Comparison of ENCODE assay signal across 26 mouse cellular contexts in genomic region chr14:57803731-57804130, GRCm38 (mm10). TPM values are rescaled to one million over a fixed set of nuclear protein-coding genes. Genes with fewer than 3 reads are reported as not detected.
DNase-seq lines count a peak whose midpoint lies in the region; ATAC-seq and TF ChIP-seq lines count a peak whose summit lies in the region.
"Had no signal": no experiment of that assay in that cellular context is flagged by ENCODE, and none has a peak within 500 bp of the region (broad histone marks: within the 10 kb centered on the region; RNA-seq: fewer than 3 reads in every experiment).

No protein-coding gene starts in this region.

- H3K9me3 ChIP-seq in midbrain, embryonic 11.5 days (ENCODE audit: control insufficient read depth, low read length) = no peaks in the 10 kb centered on the region
- no peaks in the 10 kb centered on the region for H3K9me3 ChIP-seq in midbrain, embryonic 14.5 days (ENCODE audit: control insufficient read depth, low read length)
- no peaks in the 10 kb centered on the region for H3K9me3 ChIP-seq in MEL (replicated peaks; ENCODE audit: insufficient read depth, low read length)
- H3K9me3 ChIP-seq: embryonic facial prominence, embryonic 13.5 days; embryonic facial prominence, embryonic 15.5 days; forebrain, embryonic 13.5 days; forebrain, embryonic 15.5 days; G1E had no signal

- DNase-seq in midbrain, embryonic 11.5 days (ENCODE audit: low spot score, missing footprints) = peak; percentile 80
- DNase-seq in midbrain, embryonic 14.5 days = no peak
- no peak for DNase-seq in MEL (ENCODE audit: low read depth, low spot score)
- no peak for DNase-seq in adrenal gland, adult 8-10 months
- DNase-seq: adrenal gland, adult 2 months; adrenal gland, postnatal 25 days; cerebellum, adult 11 months; cerebellum, adult 18-20 months; cerebellum, adult 8-10 months; cerebellum, adult 9-11 months; cerebellum, postnatal 14 days; cerebellum, postnatal 36 days; embryo, embryonic 11 days; forebrain, postnatal 0 days had no signal

- WGBS in midbrain, embryonic 11.5 days = 90% methylated on average over 4 of the region's 4 CpGs
- 83% methylated on average over 4 of the region's 4 CpGs for WGBS in midbrain, embryonic 14.5 days

- no peak overlapping the region for H3ac ChIP-seq in myocyte (ENCODE audit: control insufficient read depth, insufficient read length)

- H3K9ac ChIP-seq in midbrain, embryonic 11.5 days (ENCODE audit: low read length) = no peak overlapping the region
- no peak overlapping the region for H3K9ac ChIP-seq in midbrain, embryonic 14.5 days (replicated peaks; ENCODE audit: low read length)
- H3K9ac ChIP-seq in MEL (ENCODE audit: control insufficient read depth, low read depth, low read length, poor library complexity, severe bottlenecking) = no peak overlapping the region
- H3K9ac ChIP-seq: embryonic facial prominence, embryonic 13.5 days; embryonic facial prominence, embryonic 15.5 days; forebrain, embryonic 13.5 days; forebrain, embryonic 15.5 days; forebrain, postnatal 0 days had no signal

- H3K27ac ChIP-seq in midbrain, embryonic 11.5 days (ENCODE audit: low read depth, low read length) = no peak overlapping the region
- no peak overlapping the region for H3K27ac ChIP-seq in midbrain, embryonic 14.5 days (replicated peaks; ENCODE audit: low read depth, low read length)
- no peak overlapping the region for H3K27ac ChIP-seq in MEL (ENCODE audit: control insufficient read depth, low read depth, low read length)
- H3K27ac ChIP-seq: embryonic facial prominence, embryonic 13.5 days; embryonic facial prominence, embryonic 15.5 days; forebrain, embryonic 13.5 days; forebrain, embryonic 15.5 days had no signal

- no peak; a peak in 1 of 4 replicates for TF ChIP-seq POLR2A in MEL (IDR thresholded peaks at IDR 0.05; ENCODE audit: control insufficient read depth in 1 of 2, insufficient read depth in 1 of 2, low read depth in 1 of 2, low read length in 2 of 2, poor library complexity in 1 of 2)
- TF ChIP-seq POLR2A in myocyte (IDR thresholded peaks at IDR 0.05; ENCODE audit: insufficient read length, low read depth) = no peak

- ATAC-seq in midbrain, embryonic 11.5 days (ENCODE audit: low FRiP score) = no peak
- no peak for ATAC-seq in midbrain, embryonic 14.5 days (ENCODE audit: low FRiP score, low TSS enrichment)
- no peak for ATAC-seq in megakaryocyte-erythroid progenitor cell, adult 5-6 weeks (replicated peaks; ENCODE audit: low FRiP score, low TSS enrichment, poor library complexity, severe bottlenecking)
- ATAC-seq: forebrain, embryonic 13.5 days; forebrain, embryonic 15.5 days; forebrain, postnatal 0 days had no signal

- no peak overlapping the region for H3K4me3 ChIP-seq in midbrain, embryonic 11.5 days (ENCODE audit: low read depth, low read length)
- H3K4me3 ChIP-seq in midbrain, embryonic 14.5 days (replicated peaks; ENCODE audit: low read depth, low read length) = no peak overlapping the region
- no peak overlapping the region for H3K4me3 ChIP-seq in MEL (ENCODE audit: control insufficient read depth in 1 of 2, insufficient read depth in 1 of 2, low read depth in 2 of 2, low read length in 2 of 2)
- H3K4me3 ChIP-seq in myocyte = no peak overlapping the region
- H3K4me3 ChIP-seq: embryonic facial prominence, embryonic 13.5 days; embryonic facial prominence, embryonic 15.5 days; forebrain, embryonic 13.5 days; forebrain, embryonic 15.5 days had no signal

- peaks cover 15% of the 10 kb centered on the region for H3K4me1 ChIP-seq in midbrain, embryonic 11.5 days (ENCODE audit: control insufficient read depth, insufficient read depth, low read length)
- peaks cover 13% of the 10 kb centered on the region for H3K4me1 ChIP-seq in midbrain, embryonic 14.5 days (ENCODE audit: control insufficient read depth, insufficient read depth, low read length)
- peaks cover 6 to 8% of the 10 kb centered on the region in 2 experiments; a peak in 3 of 4 replicates for H3K4me1 ChIP-seq in MEL (ENCODE audit: control insufficient read depth in 1 of 2, insufficient read depth in 2 of 2, low read length in 2 of 2)

- no peak for TF ChIP-seq EP300 in MEL (IDR thresholded peaks at IDR 0.05; ENCODE audit: low read depth in 1 of 2, low read length in 2 of 2)

- TF ChIP-seq RAD21 in MEL (IDR thresholded peaks at IDR 0.05; ENCODE audit: low read depth, low read length) = no peak

- peaks cover 27% of the 10 kb centered on the region for H3K36me3 ChIP-seq in midbrain, embryonic 11.5 days (ENCODE audit: control insufficient read depth, insufficient read depth, low read length)
- peaks cover 50% of the 10 kb centered on the region for H3K36me3 ChIP-seq in midbrain, embryonic 14.5 days (ENCODE audit: control insufficient read depth, insufficient read depth, low read length)
- H3K36me3 ChIP-seq in MEL (ENCODE audit: control insufficient read depth in 1 of 2, insufficient read depth in 2 of 2, low read length in 2 of 2) (peaks cover 17 to 36% of the 10 kb centered on the region in 2 experiments), myocyte (ENCODE audit: control insufficient read depth, insufficient read depth) (peaks cover 45% of the 10 kb centered on the region)

- H3K27me3 ChIP-seq in midbrain, embryonic 11.5 days (ENCODE audit: control insufficient read depth, insufficient read depth, low read length) = no peaks in the 10 kb centered on the region
- no peaks in the 10 kb centered on the region for H3K27me3 ChIP-seq in midbrain, embryonic 14.5 days (ENCODE audit: control insufficient read depth, insufficient read depth, low read length)
- H3K27me3 ChIP-seq in MEL (ENCODE audit: control insufficient read depth in 1 of 2, insufficient read depth in 2 of 2, low read length in 2 of 2) (no peaks in the 10 kb centered on the region), myocyte (ENCODE audit: control insufficient read depth, insufficient read depth, insufficient read length) (no peaks in the 10 kb centered on the region)
- H3K27me3 ChIP-seq: embryonic facial prominence, embryonic 13.5 days; embryonic facial prominence, embryonic 15.5 days; forebrain, embryonic 13.5 days; forebrain, embryonic 15.5 days had no signal

- no peak overlapping the region for H3K4me2 ChIP-seq in midbrain, embryonic 11.5 days
- no peak overlapping the region for H3K4me2 ChIP-seq in midbrain, embryonic 14.5 days (ENCODE audit: low read length)
- H3K4me2 ChIP-seq in myocyte (ENCODE audit: low read depth) = no peak overlapping the region
- H3K4me2 ChIP-seq: embryonic facial prominence, embryonic 13.5 days; embryonic facial prominence, embryonic 15.5 days; forebrain, embryonic 13.5 days; forebrain, embryonic 15.5 days had no signal

- TF ChIP-seq CTCF in MEL (IDR thresholded peaks at IDR 0.05 in 2 of 3, conservative IDR thresholded peaks at IDR 0.05 in 1 of 3; ENCODE audit: control insufficient read depth in 1 of 3, insufficient read depth in 1 of 3, low read depth in 2 of 3, low read length in 3 of 3, poor library complexity in 1 of 3, severe bottlenecking in 1 of 3) = no peak

- H3K79me2 ChIP-seq in MEL (ENCODE audit: control insufficient read depth, insufficient read depth, low read length, poor library complexity) = peaks cover 21% of the 10 kb centered on the region
- H3K79me2 ChIP-seq in myocyte (ENCODE audit: control insufficient read depth, insufficient read depth) = peaks cover 34% of the 10 kb centered on the region

RNA-seq across cellular contexts. Expression of gene Sap18, which starts 5.8 kb away (rescaled TPM):
- 23.6 and 27.9 TPM in 2 replicates for polyA plus RNA-seq in midbrain, embryonic 11.5 days (2014; fragmentation: Nextera tagmentation; extraction: Ambion mirVana)
- polyA plus RNA-seq in midbrain, embryonic 14.5 days (2014; fragmentation: Nextera tagmentation; extraction: Ambion mirVana) = 35.6 and 47.9 TPM in 2 replicates
- total RNA-seq in MEL (2012; rRNA removed) = 201 and 226 TPM in 2 replicates
- polyA plus RNA-seq in MEL (2012; ENCODE audit: insufficient read depth in 1 of 2, insufficient read length in 2 of 2, low read depth in 1 of 2, low replicate concordance in 2 of 2, missing spikeins in 1 of 2) (10 to 100 TPM in 1 of 2 experiments, not detected in 1; 13.7 TPM), myocyte (2012; fragmentation: generic; extraction: Trizol) (168 TPM)
- total RNA-seq in megakaryocyte-erythroid progenitor cell, adult 5-6 weeks (2014; fragmentation: Nextera tagmentation) = 172 and 187 TPM in 2 replicates
- 28.6 and 29.8 TPM in 2 replicates for total RNA-seq in megakaryocyte-erythroid progenitor cell, adult 5-6 weeks (2017)
- 100 to 1,000 TPM in 2 of 4 experiments, 10 to 100 TPM in 2; 39.2 to 132 (median 96.1) TPM for total RNA-seq in adrenal gland, adult 8-10 months (2022)

RNA-seq across cellular contexts. Expression of gene Ska3, which starts 22.3 kb away (rescaled TPM):
- 43.0 and 47.1 TPM in 2 replicates for polyA plus RNA-seq in midbrain, embryonic 11.5 days (2014; fragmentation: Nextera tagmentation; extraction: Ambion mirVana)
- polyA plus RNA-seq in midbrain, embryonic 14.5 days (2014; fragmentation: Nextera tagmentation; extraction: Ambion mirVana) = 4.8 and 8.6 TPM in 2 replicates
- total RNA-seq in MEL (2012; rRNA removed) = 20.1 and 20.2 TPM in 2 replicates
- 10 to 100 TPM in 1 of 2 experiments, not detected in 1; 29.7 TPM for polyA plus RNA-seq in MEL (2012; ENCODE audit: insufficient read depth in 1 of 2, insufficient read length in 2 of 2, low read depth in 1 of 2, low replicate concordance in 2 of 2, missing spikeins in 1 of 2)
- 3.8 TPM for polyA plus RNA-seq in myocyte (2012; fragmentation: generic; extraction: Trizol)
- total RNA-seq in megakaryocyte-erythroid progenitor cell, adult 5-6 weeks (2014; fragmentation: Nextera tagmentation) = 20.4 and 27.5 TPM in 2 replicates
- total RNA-seq in megakaryocyte-erythroid progenitor cell, adult 5-6 weeks (2017) = 23.6 and 26.2 TPM in 2 replicates
- under 1 TPM in 3 of 4 experiments, not detected in 1; 0.26 to 0.87 (median 0.78) TPM for total RNA-seq in adrenal gland, adult 8-10 months (2022)

RNA-seq across cellular contexts. Expression of gene Mrpl57, which starts 22.3 kb away (rescaled TPM):
- polyA plus RNA-seq in midbrain, embryonic 11.5 days (2014; fragmentation: Nextera tagmentation; extraction: Ambion mirVana) = 129 and 136 TPM in 2 replicates
- 143 and 156 TPM in 2 replicates for polyA plus RNA-seq in midbrain, embryonic 14.5 days (2014; fragmentation: Nextera tagmentation; extraction: Ambion mirVana)
- total RNA-seq in MEL (2012; rRNA removed) = 126 and 132 TPM in 2 replicates
- polyA plus RNA-seq in MEL (2012; ENCODE audit: insufficient read depth in 1 of 2, insufficient read length in 2 of 2, low read depth in 1 of 2, low replicate concordance in 2 of 2, missing spikeins in 1 of 2) (100 to 1,000 TPM in 1 of 2 experiments, not detected in 1; 184 TPM), myocyte (2012; fragmentation: generic; extraction: Trizol) (133 TPM)
- 85.5 and 155 TPM in 2 replicates for total RNA-seq in megakaryocyte-erythroid progenitor cell, adult 5-6 weeks (2014; fragmentation: Nextera tagmentation)
- 70.6 and 73.8 TPM in 2 replicates for total RNA-seq in megakaryocyte-erythroid progenitor cell, adult 5-6 weeks (2017)
- total RNA-seq in adrenal gland, adult 8-10 months (2022) = 10 to 100 TPM; 91.3 to 100.0 (median 99.2) TPM

RNA-seq across cellular contexts. Expression of gene Lats2, which starts 45.5 kb away (rescaled TPM):
- polyA plus RNA-seq in midbrain, embryonic 11.5 days (2014; fragmentation: Nextera tagmentation; extraction: Ambion mirVana) = 10.7 and 11.2 TPM in 2 replicates
- 5.4 and 7.1 TPM in 2 replicates for polyA plus RNA-seq in midbrain, embryonic 14.5 days (2014; fragmentation: Nextera tagmentation; extraction: Ambion mirVana)
- total RNA-seq in MEL (2012; rRNA removed) = 0.98 and 1.1 TPM in 2 replicates
- polyA plus RNA-seq in MEL (2012; ENCODE audit: insufficient read depth in 1 of 2, insufficient read length in 2 of 2, low read depth in 1 of 2, low replicate concordance in 2 of 2, missing spikeins in 1 of 2) = 1 to 10 TPM in 1 of 2 experiments, not detected in 1; 2.6 TPM
- 10.6 TPM for polyA plus RNA-seq in myocyte (2012; fragmentation: generic; extraction: Trizol)
- total RNA-seq in megakaryocyte-erythroid progenitor cell, adult 5-6 weeks (2014; fragmentation: Nextera tagmentation) = 6.3 and 11.0 TPM in 2 replicates
- total RNA-seq in megakaryocyte-erythroid progenitor cell, adult 5-6 weeks (2017) = 2.4 and 3.2 TPM in 2 replicates
- total RNA-seq in adrenal gland, adult 8-10 months (2022) = 10 to 100 TPM; 37.7 to 49.3 (median 44.2) TPM

RNA-seq across cellular contexts. Expression of gene Gm49361, which starts 57.8 kb away (rescaled TPM):
- polyA plus RNA-seq in midbrain, embryonic 11.5 days (2014; fragmentation: Nextera tagmentation; extraction: Ambion mirVana) = not detected in 2 replicates
- not detected in 2 replicates for polyA plus RNA-seq in midbrain, embryonic 14.5 days (2014; fragmentation: Nextera tagmentation; extraction: Ambion mirVana)
- not detected in 2 replicates for total RNA-seq in MEL (2012; rRNA removed)
- not detected for polyA plus RNA-seq in MEL (2012; ENCODE audit: insufficient read depth in 1 of 2, insufficient read length in 2 of 2, low read depth in 1 of 2, low replicate concordance in 2 of 2, missing spikeins in 1 of 2)
- not detected for polyA plus RNA-seq in myocyte (2012; fragmentation: generic; extraction: Trizol)
- not detected in 2 replicates for total RNA-seq in megakaryocyte-erythroid progenitor cell, adult 5-6 weeks (2014; fragmentation: Nextera tagmentation)
- not detected in 2 replicates for total RNA-seq in megakaryocyte-erythroid progenitor cell, adult 5-6 weeks (2017)
- 1 to 10 TPM in 3 of 4 experiments, not detected in 1; 2.4 to 5.0 (median 2.6) TPM for total RNA-seq in adrenal gland, adult 8-10 months (2022)
- total RNA-seq: adrenal gland, postnatal 25 days; common myeloid progenitor, adult 5-6 weeks; forebrain, postnatal 0 days; G1E had no signal
- polyA plus RNA-seq: adrenal gland, adult 2 months; brain, embryonic 14.5 days; C2C12; embryonic facial prominence, embryonic 11.5 days; embryonic facial prominence, embryonic 13.5 days; embryonic facial prominence, embryonic 15.5 days; forebrain, embryonic 11.5 days; forebrain, embryonic 13.5 days; forebrain, embryonic 15.5 days; forebrain, postnatal 0 days; G1E had no signal
